Comparison of ENCODE assay signal across 28 mouse cellular contexts in the genomic region with DNA sequence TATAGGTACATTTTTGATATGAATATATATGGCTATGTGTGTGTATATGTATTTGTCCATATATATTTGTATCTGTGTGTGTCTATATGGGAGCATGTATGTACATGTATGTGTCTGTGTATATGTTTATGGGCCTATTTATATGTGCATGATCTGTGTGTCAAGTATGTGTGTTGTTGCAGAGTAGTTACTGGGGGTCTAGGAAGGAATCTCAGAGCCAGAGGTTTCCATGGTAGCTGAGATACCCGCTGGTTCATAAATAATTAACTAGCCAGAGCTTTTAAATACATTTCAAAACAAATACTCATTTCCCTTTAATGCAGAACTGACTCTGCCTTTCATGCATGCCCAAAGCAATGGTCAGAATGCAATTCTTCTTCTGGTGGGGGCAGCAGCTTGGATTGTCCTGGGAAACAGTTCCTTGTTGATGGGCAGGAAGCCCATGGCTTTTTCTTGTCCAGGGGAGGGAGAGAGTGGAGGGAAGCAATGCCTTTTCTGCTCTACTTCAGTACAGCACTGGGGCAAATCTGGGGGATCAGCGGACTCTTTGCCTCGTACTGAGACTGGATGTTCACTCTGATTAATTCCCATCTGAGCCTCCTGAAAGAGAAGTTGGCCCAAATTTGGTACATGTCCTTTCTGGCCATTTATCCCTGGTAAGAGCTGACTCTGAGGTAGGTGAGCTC.
A peak's percentile ranks its signal among the peaks of the same experiment; 100 is the strongest.
DNase-seq lines count a peak whose midpoint lies in the region; ATAC-seq and TF ChIP-seq lines count a peak whose summit lies in the region.
"Had no signal": no experiment of that assay in that cellular context is flagged by ENCODE, and none has a peak within 500 bp of the region (broad histone marks: within the 10 kb centered on the region; RNA-seq: fewer than 3 reads in every experiment).

No protein-coding gene starts in this region.

- no peak for TF ChIP-seq CTCF in hindbrain, postnatal 0 days (IDR thresholded peaks at IDR 0.05; ENCODE audit: low read depth)

- H3K9me3 ChIP-seq in hindbrain, postnatal 0 days (ENCODE audit: low read length) = no peaks in the 10 kb centered on the region
- H3K9me3 ChIP-seq in midbrain, embryonic 15.5 days = no peaks in the 10 kb centered on the region
- H3K9me3 ChIP-seq: embryonic facial prominence, embryonic 13.5 days; forebrain, embryonic 12.5 days; heart, embryonic 13.5 days; intestine, embryonic 15.5 days; limb, embryonic 13.5 days; lung, embryonic 15.5 days; midbrain, embryonic 12.5 days; neural tube, embryonic 13.5 days had no signal

- peak; percentile 40; the same call in 1 of the 2 replicates for ATAC-seq in hindbrain, postnatal 0 days
- peak; percentile 75 for ATAC-seq in midbrain, embryonic 15.5 days (replicated peaks)
- ATAC-seq in monocyte, adult 5-6 weeks (replicated peaks; ENCODE audit: insufficient number of reproducible peaks, low FRiP score, low TSS enrichment, poor library complexity, severe bottlenecking) = no peak
- ATAC-seq: intestine, embryonic 15.5 days; Patski had no signal

- H3K4me3 ChIP-seq in hindbrain, postnatal 0 days (ENCODE audit: low read length) = no peak overlapping the region
- no peak overlapping the region for H3K4me3 ChIP-seq in midbrain, embryonic 15.5 days
- H3K4me3 ChIP-seq: embryonic facial prominence, embryonic 13.5 days; erythroblast, embryonic 14.5 days; forebrain, embryonic 12.5 days; heart, embryonic 13.5 days; intestine, embryonic 15.5 days; limb, embryonic 13.5 days; lung, embryonic 15.5 days; midbrain, embryonic 12.5 days; neural tube, embryonic 13.5 days had no signal

- peak; percentile 25 for DNase-seq in retina, embryonic 14.5 days (ENCODE audit: low spot score)
- DNase-seq in retina, postnatal 1 day = no peak
- peak; percentile 38 for DNase-seq in hindbrain, postnatal 0 days (ENCODE audit: low spot score)
- DNase-seq in adrenal gland, adult 18-20 months (ENCODE audit: low spot score in 2 of 2) = no peak
- DNase-seq in left cerebral cortex, postnatal 25 days (ENCODE audit: low spot score in 2 of 2) = no peak
- DNase-seq: adrenal gland, postnatal 14 days; cerebellum, adult 11-12 months; cerebellum, adult 9-11 months; gastrocnemius, postnatal 10 days; heart, postnatal 10 days; kidney, adult 2 months; right cerebral cortex, postnatal 25 days; thymus, adult 2 months; thymus, postnatal 36 days had no signal

- 31% methylated on average over 3 of the region's 3 CpGs for WGBS in hindbrain, postnatal 0 days
- 39% methylated on average over 3 of the region's 3 CpGs for WGBS in midbrain, embryonic 15.5 days

- H3K36me3 ChIP-seq in hindbrain, postnatal 0 days (ENCODE audit: insufficient read depth, low read length) = no peaks in the 10 kb centered on the region
- H3K36me3 ChIP-seq in midbrain, embryonic 15.5 days (replicated peaks) = no peaks in the 10 kb centered on the region
- H3K36me3 ChIP-seq: embryonic facial prominence, embryonic 13.5 days; forebrain, embryonic 12.5 days; heart, embryonic 13.5 days; intestine, embryonic 15.5 days; limb, embryonic 13.5 days; lung, embryonic 15.5 days; midbrain, embryonic 12.5 days; neural tube, embryonic 13.5 days had no signal

- no peaks in the 10 kb centered on the region for H3K27me3 ChIP-seq in hindbrain, postnatal 0 days (ENCODE audit: insufficient read depth, low read length)
- H3K27me3 ChIP-seq in midbrain, embryonic 15.5 days (replicated peaks) = no peaks in the 10 kb centered on the region
- H3K27me3 ChIP-seq: embryonic facial prominence, embryonic 13.5 days; forebrain, embryonic 12.5 days; heart, embryonic 13.5 days; intestine, embryonic 15.5 days; limb, embryonic 13.5 days; lung, embryonic 15.5 days; midbrain, embryonic 12.5 days; neural tube, embryonic 13.5 days; Patski had no signal

- peaks cover 6% of the 10 kb centered on the region; the same call in 1 of the 2 replicates for H3K4me1 ChIP-seq in hindbrain, postnatal 0 days (ENCODE audit: insufficient read depth, low read length)
- peaks cover 5% of the 10 kb centered on the region for H3K4me1 ChIP-seq in midbrain, embryonic 15.5 days
- H3K4me1 ChIP-seq: embryonic facial prominence, embryonic 13.5 days; heart, embryonic 13.5 days; intestine, embryonic 15.5 days; limb, embryonic 13.5 days; lung, embryonic 15.5 days had no signal

- H3K27ac ChIP-seq in hindbrain, postnatal 0 days = no peak overlapping the region
- peak overlapping the region; percentile 1; the same call in 1 of the 2 replicates for H3K27ac ChIP-seq in midbrain, embryonic 15.5 days
- H3K27ac ChIP-seq: embryonic facial prominence, embryonic 13.5 days; forebrain, embryonic 12.5 days; heart, embryonic 13.5 days; intestine, embryonic 15.5 days; limb, embryonic 13.5 days; lung, embryonic 15.5 days; midbrain, embryonic 12.5 days; neural tube, embryonic 13.5 days; stomach, postnatal 0 days had no signal

- intact Hi-C loops in left cerebral cortex, postnatal 25 days (cut with DNase I) = no loop called here

- H3K9ac ChIP-seq in hindbrain, postnatal 0 days (replicated peaks; ENCODE audit: low read length) = no peak overlapping the region
- H3K9ac ChIP-seq in midbrain, embryonic 15.5 days = no peak overlapping the region
- H3K9ac ChIP-seq: embryonic facial prominence, embryonic 13.5 days; forebrain, embryonic 12.5 days; heart, embryonic 13.5 days; intestine, embryonic 15.5 days; limb, embryonic 13.5 days; lung, embryonic 15.5 days; midbrain, embryonic 12.5 days; neural tube, embryonic 13.5 days had no signal

- no peak overlapping the region for H3K4me2 ChIP-seq in hindbrain, postnatal 0 days (ENCODE audit: low read depth, low read length)
- no peak overlapping the region for H3K4me2 ChIP-seq in midbrain, embryonic 15.5 days
- H3K4me2 ChIP-seq: embryonic facial prominence, embryonic 13.5 days; forebrain, embryonic 12.5 days; heart, embryonic 13.5 days; intestine, embryonic 15.5 days; limb, embryonic 13.5 days; liver, embryonic 11.5 days; lung, embryonic 15.5 days; midbrain, embryonic 12.5 days; neural tube, embryonic 13.5 days had no signal

Comparison
In these comparisons a context has a peak if more than half of its experiments do, and no peak if none do; other contexts are left out.
1. DNase-seq: peak in retina, embryonic 14.5 days (single experiment) and hindbrain, postnatal 0 days (single experiment); none in retina, postnatal 1 day (single experiment), adrenal gland, adult 18-20 months (0 of 2) and left cerebral cortex, postnatal 25 days (0 of 2).